Mouse (Mus musculus) c-Kit-positive CD71-positive TER-119-negative erythroid progenitor cells, embryonic 14.5 days (primary cell): ENCODE data around the gene Stk24.

Experiments
- DNase-seq: peaks from one replicate; pipeline ENCODE4 v3.0.0-alpha.2; 2013; ENCODE audit warnings: low read depth

Gene Stk24

GRCm38 (mm10) chr14:121311083-121311482 lies 68.7 kb downstream of the Stk24 start:
- DNase-seq, result no peak

GRCm38 (mm10) chr14:121310325-121311080 lies 69.3 kb downstream of the Stk24 start:
- DNase-seq, result no peak

- DNase-seq, result no peak
Observed at GRCm38 (mm10) chr14:121309909-121310308, 69.9 kb downstream of the Stk24 start.

GRCm38 (mm10) chr14:121305316-121306064 lies 74.3 kb downstream of the Stk24 start:
- no peak for DNase-seq

- no peak for DNase-seq
Observed at GRCm38 (mm10) chr14:121304523-121304922, 75.3 kb downstream of the Stk24 start.

GRCm38 (mm10) chr14:121299093-121299492 lies 80.7 kb downstream of the Stk24 start:
- no peak for DNase-seq

- no peak for DNase-seq
Observed at GRCm38 (mm10) chr14:121298537-121298936, 81.3 kb downstream of the Stk24 start.

- DNase-seq, result no peak
Observed at GRCm38 (mm10) chr14:121297103-121297502, 82.7 kb downstream of the Stk24 start.

GRCm38 (mm10) chr14:121294484-121294883 lies 85.3 kb downstream of the Stk24 start:
- DNase-seq, result no peak

GRCm38 (mm10) chr14:121292391-121292790 lies 87.4 kb downstream of the Stk24 start:
- DNase-seq, result no peak

GRCm38 (mm10) chr14:121291881-121292280 lies 87.9 kb downstream of the Stk24 start:
- no peak for DNase-seq

GRCm38 (mm10) chr14:121285379-121286120 lies 94.3 kb downstream of the Stk24 start:
- no peak for DNase-seq

- DNase-seq, result no peak
Observed at GRCm38 (mm10) chr14:121281336-121281710, 98.5 kb downstream of the Stk24 start.

- no peak for DNase-seq
Observed at GRCm38 (mm10) chr14:121280601-121281335, 99.0 kb downstream of the Stk24 start.

- peak; percentile 60 for DNase-seq
Observed at GRCm38 (mm10) chr14:121279106-121279505, 100.7 kb downstream of the Stk24 start.

GRCm38 (mm10) chr14:121276016-121276415 lies 103.8 kb downstream of the Stk24 start:
- DNase-seq, result no peak

GRCm38 (mm10) chr14:121274985-121275384 lies 104.8 kb downstream of the Stk24 start:
- DNase-seq, result no peak

GRCm38 (mm10) chr14:121270490-121270889 lies 109.3 kb downstream of the Stk24 start:
- DNase-seq, result no peak

GRCm38 (mm10) chr14:121267801-121268200 lies 112.0 kb downstream of the Stk24 start:
- no peak for DNase-seq

GRCm38 (mm10) chr14:121264453-121264852 lies 115.4 kb downstream of the Stk24 start:
- DNase-seq, result no peak

GRCm38 (mm10) chr14:121263912-121264311 lies 115.9 kb downstream of the Stk24 start:
- no peak for DNase-seq

- DNase-seq, result no peak
Observed at GRCm38 (mm10) chr14:121262606-121263005, 117.2 kb downstream of the Stk24 start.
